Mouse (Mus musculus): Measurements from ENCODE around the gene Enpp7. TPM values are rescaled to one million over a fixed set of nuclear protein-coding genes. Genes with fewer than 3 reads are reported as not detected.
A peak's percentile ranks its signal among the peaks of the same experiment; 100 is the strongest.

Enpp7 gene
- polyA plus RNA-seq, 1 experiment from 2014 or later, result not detected

DNA sequence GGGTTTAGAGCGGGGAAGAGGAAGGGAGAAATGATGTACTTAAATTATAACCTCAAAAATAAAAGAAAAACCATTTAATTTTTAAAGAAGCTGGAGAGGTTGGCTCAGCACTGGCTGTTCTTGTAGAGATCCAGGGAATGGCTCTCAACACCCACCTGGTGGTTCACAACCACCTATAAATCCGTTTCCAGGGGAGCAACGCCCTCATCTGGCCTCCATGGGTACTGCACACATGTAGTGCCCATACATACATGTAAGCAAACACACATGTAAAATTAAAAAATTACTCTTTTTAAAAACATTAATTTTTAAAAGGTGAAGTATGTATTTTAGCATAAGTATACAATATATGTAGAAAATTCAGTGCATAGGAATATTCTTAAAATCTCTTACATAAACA is 18.5 kb downstream of the Enpp7 start:
- Histone ChIP-seq H3K4me3 (ENCODE audit: low read length) (no peak overlapping the region), H3K9ac (replicated peaks; ENCODE audit: low read length) (no peak overlapping the region), H3K4me2 (replicated peaks; ENCODE audit: low read depth, low read length) (no peak overlapping the region), H3K36me3 (ENCODE audit: insufficient read depth, low read length) (no peaks in the 10 kb centered on the region), H3K27me3 (ENCODE audit: insufficient read depth, low read length) (peaks cover 2% of the 10 kb centered on the region; the same call in 1 of the 2 replicates), H3K27ac (ENCODE audit: low read length) (no peak overlapping the region), H3K9me3 (ENCODE audit: low read length) (no peaks in the 10 kb centered on the region), H3K4me1 (ENCODE audit: insufficient read depth, low read length) (peaks cover 4% of the 10 kb centered on the region; the same call in 1 of the 2 replicates)
- 71% methylated on average over 3 of the region's 3 CpGs for WGBS
- ATAC-seq (ENCODE audit: low FRiP score, low TSS enrichment), result no peak

DNA sequence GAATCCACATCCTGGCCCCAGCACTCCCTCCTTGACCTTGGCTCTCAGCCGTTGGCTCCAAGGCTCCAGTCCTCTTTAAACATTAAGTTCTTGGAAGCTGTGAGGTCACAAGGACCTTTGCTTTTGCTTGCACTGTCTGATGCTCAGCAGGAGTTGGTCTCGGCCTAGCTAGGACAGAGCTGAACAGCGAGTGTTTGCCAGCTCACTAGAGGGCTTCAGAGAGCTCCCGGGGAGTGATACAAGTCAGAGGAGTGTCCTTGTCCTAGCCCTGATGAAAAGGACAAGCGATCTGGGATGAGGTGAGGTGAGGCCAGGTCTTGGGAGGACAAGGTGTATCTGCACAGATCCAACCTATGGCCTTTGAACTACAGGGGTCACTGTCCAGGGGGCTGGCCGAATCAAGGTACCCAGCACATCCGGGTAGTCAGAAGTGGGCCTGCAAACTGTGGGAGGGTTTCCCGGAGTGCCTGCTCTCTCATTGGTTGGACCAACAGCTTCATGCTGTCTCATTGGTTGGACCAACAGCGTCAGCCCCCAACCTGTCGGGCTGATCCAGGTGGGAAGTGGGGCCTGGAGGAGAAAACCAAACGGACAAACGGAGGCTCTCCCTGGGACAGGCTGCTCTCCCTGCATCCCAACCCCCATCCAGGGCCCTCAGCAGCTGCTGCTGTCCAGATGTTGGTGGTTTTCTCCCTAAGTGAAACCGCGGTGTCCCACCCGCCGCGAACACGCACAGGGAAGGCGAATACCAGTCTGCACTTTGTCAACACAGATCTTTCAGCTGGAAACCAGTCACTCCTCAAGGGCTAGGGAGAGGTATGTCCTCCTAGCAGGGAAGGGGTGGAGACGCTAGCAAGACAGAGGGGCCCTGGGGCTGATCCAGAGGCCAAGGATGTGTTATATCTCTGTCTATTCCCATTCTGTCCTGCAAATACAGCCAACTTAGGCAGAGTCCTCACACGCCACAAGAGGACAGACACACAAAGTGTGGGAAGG is 19.8 kb downstream of the Enpp7 start:
- Histone ChIP-seq H3K4me3 (ENCODE audit: low read length) (peak overlapping the region; percentile 27), H3K27me3 (ENCODE audit: insufficient read depth, low read length) (no peaks in the 10 kb centered on the region), H3K27ac (ENCODE audit: low read length) (no peak overlapping the region), H3K4me2 (replicated peaks; ENCODE audit: low read depth, low read length) (peak overlapping the region; percentile 50), H3K9ac (replicated peaks; ENCODE audit: low read length) (peak overlapping the region; percentile 50), H3K36me3 (ENCODE audit: insufficient read depth, low read length) (no peaks in the 10 kb centered on the region), H3K9me3 (ENCODE audit: low read length) (no peaks in the 10 kb centered on the region), H3K4me1 (ENCODE audit: insufficient read depth, low read length) (peaks cover 4% of the 10 kb centered on the region; the same call in 1 of the 2 replicates)
- 29% methylated on average over 21 of the region's 21 CpGs for WGBS
- ATAC-seq (ENCODE audit: low FRiP score, low TSS enrichment), result peak; percentile 76

DNA sequence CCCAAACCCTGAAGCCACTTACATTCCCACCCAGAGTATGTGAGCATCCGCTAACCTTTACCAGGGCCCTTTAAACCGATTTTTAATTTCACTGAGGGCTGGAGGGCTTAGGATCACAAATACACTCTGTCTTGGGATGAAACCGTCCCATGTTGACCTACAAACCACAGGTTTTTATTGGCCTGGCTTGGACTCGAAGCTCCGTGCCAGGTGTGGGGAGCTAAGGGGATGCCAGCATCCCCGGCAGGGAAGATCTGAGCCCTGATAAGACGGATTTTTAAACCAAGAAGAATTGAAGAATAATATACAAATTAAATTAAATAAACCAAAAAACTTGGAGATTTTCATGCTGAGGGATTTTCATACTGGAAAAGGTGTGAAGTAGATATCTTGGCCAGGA is 26.5 kb downstream of the Enpp7 start:
- H3K9me3 ChIP-seq (ENCODE audit: low read length), result no peaks in the 10 kb centered on the region
- no peak overlapping the region for H3K4me2 ChIP-seq (replicated peaks; ENCODE audit: low read depth, low read length)
- no peak overlapping the region for H3K27ac ChIP-seq (ENCODE audit: low read length)
- H3K27me3 ChIP-seq (ENCODE audit: insufficient read depth, low read length), result 0 out of 2 replicates have a peak, but pooled peaks cover 2% of the 10 kb centered on the region
- no peak overlapping the region for H3K4me3 ChIP-seq (ENCODE audit: low read length)
- WGBS, result 78% methylated on average over 7 of the region's 7 CpGs
- no peaks in the 10 kb centered on the region for H3K4me1 ChIP-seq (ENCODE audit: insufficient read depth, low read length)
- ATAC-seq (ENCODE audit: low FRiP score, low TSS enrichment), result no peak
- H3K9ac ChIP-seq (replicated peaks; ENCODE audit: low read length), result no peak overlapping the region
- no peaks in the 10 kb centered on the region for H3K36me3 ChIP-seq (ENCODE audit: insufficient read depth, low read length)

DNA sequence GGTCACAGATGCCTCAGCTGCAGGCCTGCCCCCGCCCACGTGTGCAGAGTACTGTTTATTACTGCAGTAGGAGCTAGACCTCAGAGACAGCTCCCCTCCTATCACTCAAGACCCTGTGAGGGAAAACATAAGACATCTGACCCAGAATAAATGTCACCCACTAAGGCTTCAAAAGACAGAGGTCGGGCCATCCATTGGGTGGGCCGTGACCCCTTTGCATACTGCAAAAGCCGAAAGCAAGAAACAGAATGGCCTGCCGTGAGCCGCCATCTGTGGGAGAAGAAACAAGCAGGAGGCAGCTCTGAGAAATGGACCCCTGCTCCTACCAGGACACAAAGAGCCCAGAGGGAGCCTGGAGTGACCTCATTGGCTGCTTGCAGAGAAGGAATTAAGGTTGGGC is 29.5 kb downstream of the Enpp7 start:
- no peak overlapping the region for H3K4me2 ChIP-seq (replicated peaks; ENCODE audit: low read depth, low read length)
- no peak overlapping the region for H3K27ac ChIP-seq (ENCODE audit: low read length)
- H3K4me1 ChIP-seq (ENCODE audit: insufficient read depth, low read length), result peaks cover 7% of the 10 kb centered on the region; the same call in 1 of the 2 replicates
- H3K27me3 ChIP-seq (ENCODE audit: insufficient read depth, low read length), result peaks cover 17% of the 10 kb centered on the region
- no peak overlapping the region for H3K9ac ChIP-seq (replicated peaks; ENCODE audit: low read length)
- no peak overlapping the region for H3K4me3 ChIP-seq (ENCODE audit: low read length)
- no peaks in the 10 kb centered on the region for H3K9me3 ChIP-seq (ENCODE audit: low read length)
- no peaks in the 10 kb centered on the region for H3K36me3 ChIP-seq (ENCODE audit: insufficient read depth, low read length)
- no peak for ATAC-seq (ENCODE audit: low FRiP score, low TSS enrichment)
- 54% methylated on average over 7 of the region's 7 CpGs for WGBS

GRCm38 (mm10) chr11:119021180-119021579 is 33.2 kb downstream of the Enpp7 start:
- WGBS, result 88% methylated on average over 7 of the region's 7 CpGs
- H3K4me2 ChIP-seq (replicated peaks; ENCODE audit: low read depth, low read length), result no peak overlapping the region
- no peak overlapping the region for H3K4me3 ChIP-seq (ENCODE audit: low read length)
- no peak overlapping the region for H3K27ac ChIP-seq (ENCODE audit: low read length)
- peaks cover 33% of the 10 kb centered on the region for H3K4me1 ChIP-seq (ENCODE audit: insufficient read depth, low read length)
- H3K27me3 ChIP-seq (ENCODE audit: insufficient read depth, low read length), result peaks cover 17% of the 10 kb centered on the region
- no peak for ATAC-seq (ENCODE audit: low FRiP score, low TSS enrichment)
- no peak overlapping the region for H3K9ac ChIP-seq (replicated peaks; ENCODE audit: low read length)
- H3K9me3 ChIP-seq (ENCODE audit: low read length), result no peaks in the 10 kb centered on the region
- H3K36me3 ChIP-seq (ENCODE audit: insufficient read depth, low read length), result 0 out of 2 replicates have a peak, but pooled peaks cover 2% of the 10 kb centered on the region

DNA sequence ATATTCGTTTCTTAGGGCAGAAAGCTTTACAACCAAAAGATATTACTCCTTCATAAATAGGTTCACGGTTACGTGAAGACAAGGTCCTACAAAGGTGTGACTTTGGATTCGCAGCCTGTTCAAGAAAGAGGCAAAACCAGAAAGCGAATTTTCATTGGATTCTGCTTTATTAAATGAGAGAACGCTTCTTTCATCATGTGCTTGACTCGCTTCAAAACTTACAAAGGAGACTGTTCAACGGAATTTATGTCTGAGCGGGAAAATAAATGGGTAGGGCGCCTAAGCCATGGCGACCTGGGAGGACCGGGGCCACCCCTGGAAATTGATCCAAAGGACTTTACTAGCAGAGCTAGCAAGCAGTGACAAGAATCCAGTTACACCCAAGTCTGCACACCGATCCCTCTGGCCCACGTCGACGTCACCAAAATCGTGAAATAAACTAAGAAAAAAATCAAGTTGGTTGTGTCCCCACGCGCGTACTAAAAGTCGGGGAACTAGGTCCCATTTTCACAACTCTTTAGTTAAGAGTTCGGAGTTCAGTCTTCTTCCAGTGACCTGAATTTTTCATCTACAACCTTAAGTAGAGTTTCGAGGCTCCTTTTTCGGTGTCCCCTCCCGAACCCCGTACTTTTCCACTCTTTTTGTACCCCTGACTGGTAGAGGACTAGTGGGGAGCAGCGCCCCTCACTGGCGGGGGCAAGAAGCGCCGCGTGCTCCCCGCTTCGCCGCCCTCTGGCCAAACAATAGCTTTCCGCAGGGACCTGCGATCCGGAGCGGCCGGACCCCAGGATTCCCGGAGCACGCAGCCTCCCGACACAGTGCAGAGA is 34.3 kb downstream of the Enpp7 start:
- Histone ChIP-seq H3K27me3 (ENCODE audit: insufficient read depth, low read length) (peaks cover 17% of the 10 kb centered on the region), H3K9ac (replicated peaks; ENCODE audit: low read length) (peak overlapping the region; percentile 92), H3K27ac (ENCODE audit: low read length) (peak overlapping the region; percentile 90), H3K9me3 (ENCODE audit: low read length) (no peaks in the 10 kb centered on the region), H3K4me1 (ENCODE audit: insufficient read depth, low read length) (peaks cover 40% of the 10 kb centered on the region), H3K36me3 (ENCODE audit: insufficient read depth, low read length) (peaks cover 13% of the 10 kb centered on the region), H3K4me2 (replicated peaks; ENCODE audit: low read depth, low read length) (peak overlapping the region; percentile 83), H3K4me3 (ENCODE audit: low read length) (peak overlapping the region; percentile 88)
- 4% methylated on average over 42 of the region's 42 CpGs for WGBS
- no peak for ATAC-seq (ENCODE audit: low FRiP score, low TSS enrichment)

GRCm38 (mm10) chr11:119022895-119023615 is 35.1 kb downstream of the Enpp7 start, which contains the start of gene Cbx2:
TSS of gene Cbx2 (plus strand) at chr11:119022962.
- H3K4me1 ChIP-seq (ENCODE audit: insufficient read depth, low read length), result peaks cover 40% of the 10 kb centered on the region
- under 1% methylated on average over 81 of the region's 99 CpGs for WGBS
- peak within 1 kb of the TSS; percentile 88 for H3K4me3 ChIP-seq (ENCODE audit: low read length)
- H3K9ac ChIP-seq (replicated peaks; ENCODE audit: low read length), result peak within 1 kb of the TSS; percentile 92
- peaks cover 17% of the 10 kb centered on the region for H3K27me3 ChIP-seq (ENCODE audit: insufficient read depth, low read length)
- peaks cover 20% of the 10 kb centered on the region for H3K36me3 ChIP-seq (ENCODE audit: insufficient read depth, low read length)
- H3K4me2 ChIP-seq (replicated peaks; ENCODE audit: low read depth, low read length), result peak within 1 kb of the TSS; percentile 83
- no peaks in the 10 kb centered on the region for H3K9me3 ChIP-seq (ENCODE audit: low read length)
- H3K27ac ChIP-seq (ENCODE audit: low read length), result peak within 1 kb of the TSS; percentile 90
- ATAC-seq (ENCODE audit: low FRiP score, low TSS enrichment), result peak; percentile 90

DNA sequence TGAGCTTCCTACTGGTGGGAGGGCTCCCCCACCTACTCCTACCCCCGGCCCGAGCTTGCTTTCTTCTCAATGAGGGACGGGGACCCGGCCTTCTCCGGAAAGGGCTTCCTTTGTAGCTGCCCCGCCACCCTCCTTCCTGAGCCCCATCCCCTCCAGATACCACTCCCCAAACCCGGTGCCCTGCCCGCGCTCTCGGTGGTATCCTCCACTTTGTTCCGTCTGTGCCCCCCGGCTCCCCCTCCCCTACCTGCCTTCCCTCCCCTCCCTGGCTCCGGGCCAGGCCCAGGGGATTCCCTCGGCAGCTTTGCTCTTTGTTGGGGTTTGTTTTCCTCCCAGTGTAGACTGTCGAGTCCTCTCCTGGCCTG is 35.6 kb downstream of the Enpp7 start:
- ATAC-seq (ENCODE audit: low FRiP score, low TSS enrichment), result no peak; the same call in 1 of the 2 replicates
- H3K9ac ChIP-seq (replicated peaks; ENCODE audit: low read length), result peak overlapping the region; percentile 92
- WGBS, result 2% methylated on average over 15 of the region's 15 CpGs
- peaks cover 40% of the 10 kb centered on the region for H3K4me1 ChIP-seq (ENCODE audit: insufficient read depth, low read length)
- H3K36me3 ChIP-seq (ENCODE audit: insufficient read depth, low read length), result peaks cover 25% of the 10 kb centered on the region
- peak overlapping the region; percentile 88 for H3K4me3 ChIP-seq (ENCODE audit: low read length)
- H3K4me2 ChIP-seq (replicated peaks; ENCODE audit: low read depth, low read length), result peak overlapping the region; percentile 83
- H3K9me3 ChIP-seq (ENCODE audit: low read length), result no peaks in the 10 kb centered on the region
- H3K27me3 ChIP-seq (ENCODE audit: insufficient read depth, low read length), result peaks cover 17% of the 10 kb centered on the region
- peak overlapping the region; percentile 90 for H3K27ac ChIP-seq (ENCODE audit: low read length)

- WGBS, result 4% methylated on average over 7 of the region's 7 CpGs
- peaks cover 17% of the 10 kb centered on the region for H3K27me3 ChIP-seq (ENCODE audit: insufficient read depth, low read length)
- peak overlapping the region; percentile 83 for H3K4me2 ChIP-seq (replicated peaks; ENCODE audit: low read depth, low read length)
- H3K27ac ChIP-seq (ENCODE audit: low read length), result peak overlapping the region; percentile 90
- no peak for ATAC-seq (ENCODE audit: low FRiP score, low TSS enrichment)
- peak overlapping the region; percentile 88 for H3K4me3 ChIP-seq (ENCODE audit: low read length)
- H3K36me3 ChIP-seq (ENCODE audit: insufficient read depth, low read length), result peaks cover 32% of the 10 kb centered on the region
- no peaks in the 10 kb centered on the region for H3K9me3 ChIP-seq (ENCODE audit: low read length)
- peak overlapping the region; percentile 92 for H3K9ac ChIP-seq (replicated peaks; ENCODE audit: low read length)
- H3K4me1 ChIP-seq (ENCODE audit: insufficient read depth, low read length), result peaks cover 40% of the 10 kb centered on the region
Measured at GRCm38 (mm10) chr11:119024260-119024659, 36.3 kb downstream of the Enpp7 start.
